Mouse (Mus musculus): ENCODE data around the gene Tnrc6c. TPM values are rescaled to one million over a fixed set of nuclear protein-coding genes. Genes with fewer than 3 reads are reported as not detected.

The Tnrc6c gene
- polyA plus RNA-seq, 1 experiment: 43.8 TPM

- Histone ChIP-seq H3K4me3 (replicated peaks; ENCODE audit: insufficient read depth, low read depth, low read length) (no peak overlapping the region), H3K27ac (ENCODE audit: insufficient read depth, low read length) (no peak overlapping the region), H3K27me3 (ENCODE audit: control insufficient read depth, insufficient read depth, low read length) (no peaks in the 10 kb centered on the region), H3K4me1 (ENCODE audit: control insufficient read depth, insufficient read depth, low read length) (peaks cover 4% of the 10 kb centered on the region)
- DNase-seq: no peak
- 27% methylated on average over 3 of the region's 3 CpGs for WGBS
- TF ChIP-seq POLR2A (IDR thresholded peaks at IDR 0.05; ENCODE audit: borderline replicate concordance, insufficient read depth, low read length) (no peak), CTCF (IDR thresholded peaks at IDR 0.05; ENCODE audit: borderline replicate concordance, insufficient read depth, low read depth, low read length) (no peak)
Measured at GRCm38 (mm10) chr11:117665189-117665588, 11.1 kb downstream of the Tnrc6c start.

DNA sequence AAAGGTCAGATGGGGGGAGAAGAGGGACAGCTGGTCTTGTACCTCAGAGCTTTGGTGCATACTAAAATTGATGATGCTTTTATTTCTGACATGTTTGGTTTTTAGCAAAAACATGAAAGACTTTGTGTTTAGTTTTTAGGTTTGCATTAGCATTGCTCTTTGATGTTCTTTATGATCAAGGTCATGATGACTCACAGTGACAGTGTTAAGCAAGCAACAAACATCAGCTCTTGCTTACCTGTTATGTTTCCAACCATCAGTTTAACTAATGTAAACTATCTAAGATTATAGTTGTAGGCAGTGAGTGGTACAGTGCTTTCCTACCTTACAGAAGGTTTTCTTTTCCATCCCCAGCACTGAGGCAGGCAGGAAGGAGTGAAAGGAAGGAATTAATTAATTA is 12.5 kb downstream of the Tnrc6c start:
- H3K4me1 ChIP-seq (ENCODE audit: control insufficient read depth, insufficient read depth, low read length): peaks cover 4% of the 10 kb centered on the region

GRCm38 (mm10) chr11:117667152-117667551 is 13.1 kb downstream of the Tnrc6c start:
- no peak for DNase-seq
- TF ChIP-seq CTCF (IDR thresholded peaks at IDR 0.05; ENCODE audit: borderline replicate concordance, insufficient read depth, low read depth, low read length): no peak
- no peak for TF ChIP-seq POLR2A (IDR thresholded peaks at IDR 0.05; ENCODE audit: borderline replicate concordance, insufficient read depth, low read length)
- WGBS: 82% methylated on average over 5 of the region's 5 CpGs
- H3K4me1 ChIP-seq (ENCODE audit: control insufficient read depth, insufficient read depth, low read length): peaks cover 4% of the 10 kb centered on the region
- H3K27ac ChIP-seq (ENCODE audit: insufficient read depth, low read length): no peak overlapping the region
- H3K4me3 ChIP-seq (replicated peaks; ENCODE audit: insufficient read depth, low read depth, low read length): no peak overlapping the region
- no peaks in the 10 kb centered on the region for H3K27me3 ChIP-seq (ENCODE audit: control insufficient read depth, insufficient read depth, low read length)

More for the DNA sequence above, 12.5 kb downstream of the Tnrc6c start:
- DNase-seq: no peak
- Histone ChIP-seq H3K27ac (ENCODE audit: insufficient read depth, low read length) (no peak overlapping the region), H3K4me3 (replicated peaks; ENCODE audit: insufficient read depth, low read depth, low read length) (no peak overlapping the region), H3K27me3 (ENCODE audit: control insufficient read depth, insufficient read depth, low read length) (no peaks in the 10 kb centered on the region)
- no peak for TF ChIP-seq POLR2A (IDR thresholded peaks at IDR 0.05; ENCODE audit: borderline replicate concordance, insufficient read depth, low read length)
- TF ChIP-seq CTCF (IDR thresholded peaks at IDR 0.05; ENCODE audit: borderline replicate concordance, insufficient read depth, low read depth, low read length): no peak

DNA sequence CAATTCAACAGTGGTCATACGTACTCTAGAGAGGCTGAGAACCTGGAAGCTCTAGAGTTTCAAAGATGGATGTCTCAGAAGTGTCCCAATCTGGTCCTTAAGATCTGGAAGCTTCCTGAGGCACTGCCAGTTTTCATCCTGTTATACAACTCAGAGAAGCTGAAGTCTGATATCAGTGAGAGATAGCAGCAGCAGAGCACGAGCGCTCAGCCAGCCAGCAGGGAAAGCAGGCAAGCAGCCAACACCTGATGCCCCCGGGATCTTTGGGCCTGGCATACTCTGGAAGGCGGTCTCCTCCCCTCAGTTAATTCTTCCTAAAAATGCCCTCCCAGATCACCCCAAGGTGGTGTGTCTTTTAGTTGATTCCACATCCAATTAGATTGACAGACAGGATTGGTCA is 13.7 kb downstream of the Tnrc6c start:
- DNase-seq: peak in 1 of 2 experiments; percentile 35
- WGBS: 16% methylated on average over 5 of the region's 5 CpGs
- Histone ChIP-seq H3K27me3 (ENCODE audit: control insufficient read depth, insufficient read depth, low read length) (no peaks in the 10 kb centered on the region), H3K4me3 (replicated peaks; ENCODE audit: insufficient read depth, low read depth, low read length) (no peak overlapping the region), H3K4me1 (ENCODE audit: control insufficient read depth, insufficient read depth, low read length) (peaks cover 4% of the 10 kb centered on the region), H3K27ac (ENCODE audit: insufficient read depth, low read length) (no peak overlapping the region)
- TF ChIP-seq CTCF (IDR thresholded peaks at IDR 0.05; ENCODE audit: borderline replicate concordance, insufficient read depth, low read depth, low read length): no peak
- TF ChIP-seq POLR2A (IDR thresholded peaks at IDR 0.05; ENCODE audit: borderline replicate concordance, insufficient read depth, low read length): no peak

DNA sequence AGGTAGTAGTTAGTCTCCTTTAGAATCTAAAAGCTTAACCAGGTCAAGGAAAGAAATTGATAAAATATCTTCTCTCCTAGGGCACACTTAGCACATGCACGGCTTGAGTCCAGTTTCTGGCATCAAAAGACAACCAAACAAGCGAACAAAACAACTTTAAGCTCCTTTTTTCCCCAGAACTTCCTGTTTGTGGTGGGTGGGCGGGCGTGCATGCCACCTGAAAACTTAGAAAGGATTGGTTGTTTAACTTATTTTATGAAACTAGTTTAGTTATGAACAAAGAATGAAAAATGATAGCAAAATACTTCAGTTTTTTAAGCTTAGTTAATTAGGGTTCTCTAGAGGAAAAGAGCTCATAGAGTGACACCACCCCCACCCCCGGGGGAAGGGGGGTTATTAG is 17.5 kb downstream of the Tnrc6c start:
- TF ChIP-seq POLR2A (IDR thresholded peaks at IDR 0.05; ENCODE audit: borderline replicate concordance, insufficient read depth, low read length) (no peak), CTCF (IDR thresholded peaks at IDR 0.05; ENCODE audit: borderline replicate concordance, insufficient read depth, low read depth, low read length) (no peak)
- WGBS: 87% methylated on average over 5 of the region's 5 CpGs
- no peak overlapping the region for H3K4me3 ChIP-seq (replicated peaks; ENCODE audit: insufficient read depth, low read depth, low read length)
- no peak overlapping the region for H3K27ac ChIP-seq (ENCODE audit: insufficient read depth, low read length)
- no peaks in the 10 kb centered on the region; the same call in none of the 2 replicates for H3K4me1 ChIP-seq (ENCODE audit: control insufficient read depth, insufficient read depth, low read length)
- no peak for DNase-seq
- no peaks in the 10 kb centered on the region for H3K27me3 ChIP-seq (ENCODE audit: control insufficient read depth, insufficient read depth, low read length)

DNA sequence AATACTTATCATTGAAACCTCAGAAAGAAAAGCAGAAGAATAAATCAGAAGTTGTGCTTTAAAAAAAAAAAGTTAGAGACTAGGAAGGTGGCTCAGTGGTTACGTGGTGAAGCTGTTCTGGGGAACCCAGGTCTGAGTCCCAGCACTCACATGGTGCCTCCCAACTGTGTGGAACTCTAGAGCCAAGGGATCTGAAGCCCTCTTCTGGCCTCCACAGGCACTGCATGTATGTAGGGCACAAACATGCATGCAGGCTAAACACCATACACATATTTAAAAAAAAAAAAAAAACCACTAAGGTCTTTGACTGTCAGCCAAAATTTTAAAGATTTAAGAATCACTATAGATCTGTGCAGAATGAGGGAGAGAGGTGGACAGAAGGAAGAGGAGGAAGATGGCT is 20.4 kb downstream of the Tnrc6c start:
- no peaks in the 10 kb centered on the region for H3K27me3 ChIP-seq (ENCODE audit: control insufficient read depth, insufficient read depth, low read length)
- H3K4me1 ChIP-seq (ENCODE audit: control insufficient read depth, insufficient read depth, low read length): no peaks in the 10 kb centered on the region; the same call in none of the 2 replicates
- H3K27ac ChIP-seq (ENCODE audit: insufficient read depth, low read length): no peak overlapping the region

GRCm38 (mm10) chr11:117676649-117677048 is 22.6 kb downstream of the Tnrc6c start:
- WGBS: 6% methylated on average over 2 of the region's 2 CpGs
- H3K4me3 ChIP-seq (replicated peaks; ENCODE audit: insufficient read depth, low read depth, low read length): no peak overlapping the region
- H3K27ac ChIP-seq (ENCODE audit: insufficient read depth, low read length): no peak overlapping the region
- no peak for TF ChIP-seq CTCF (IDR thresholded peaks at IDR 0.05; ENCODE audit: borderline replicate concordance, insufficient read depth, low read depth, low read length)
- H3K27me3 ChIP-seq (ENCODE audit: control insufficient read depth, insufficient read depth, low read length): no peaks in the 10 kb centered on the region
- H3K4me1 ChIP-seq (ENCODE audit: control insufficient read depth, insufficient read depth, low read length): peaks cover 4% of the 10 kb centered on the region
- no peak for DNase-seq

More for the DNA sequence above, 20.4 kb downstream of the Tnrc6c start:
- WGBS: 100% methylated on average over 1 of the region's 1 CpGs
- TF ChIP-seq CTCF (IDR thresholded peaks at IDR 0.05; ENCODE audit: borderline replicate concordance, insufficient read depth, low read depth, low read length): peak; percentile 4; the same call in 1 of the 2 replicates
- no peak for TF ChIP-seq POLR2A (IDR thresholded peaks at IDR 0.05; ENCODE audit: borderline replicate concordance, insufficient read depth, low read length)
- DNase-seq: no peak
- H3K4me3 ChIP-seq (replicated peaks; ENCODE audit: insufficient read depth, low read depth, low read length): no peak overlapping the region

- no peaks in the 10 kb centered on the region for H3K27me3 ChIP-seq (ENCODE audit: control insufficient read depth, insufficient read depth, low read length)
- TF ChIP-seq CTCF (IDR thresholded peaks at IDR 0.05; ENCODE audit: borderline replicate concordance, insufficient read depth, low read depth, low read length): no peak
- TF ChIP-seq POLR2A (IDR thresholded peaks at IDR 0.05; ENCODE audit: borderline replicate concordance, insufficient read depth, low read length): no peak
- whole genome bisulfite sequencing: 31% methylated on average over 3 of the region's 3 CpGs
- no peak for DNase-seq
- no peak overlapping the region for H3K4me3 ChIP-seq (replicated peaks; ENCODE audit: insufficient read depth, low read depth, low read length)
- peaks cover 4% of the 10 kb centered on the region for H3K4me1 ChIP-seq (ENCODE audit: control insufficient read depth, insufficient read depth, low read length)
- H3K27ac ChIP-seq (ENCODE audit: insufficient read depth, low read length): no peak overlapping the region
Measured at GRCm38 (mm10) chr11:117677111-117677510, 23.0 kb downstream of the Tnrc6c start.
